Mouse (Mus musculus) heart, adult 2 months (tissue): ENCODE measurements around the gene 9330182L06Rik. TPM values are rescaled to one million over a fixed set of nuclear protein-coding genes. Genes with fewer than 3 reads are reported as not detected.

Experiments used
- DNase-seq, 2 experiments: peaks; one replicate each; pipeline ENCODE4 v3.0.0; 2021
- H3K27ac ChIP-seq: fragments of 200-600 bp; 2 replicates; pipeline ENCODE4 v1.8.1; 2022
- H3K27me3 ChIP-seq: fragments of 200-500 bp; 2 replicates; pipeline ENCODE4 v1.6.1; 2012; ENCODE audit warnings: mild to moderate bottlenecking, low read length, inconsistent platforms, mixed read lengths; ENCODE audit not compliant: control insufficient read depth, insufficient read depth
- H3K36me3 ChIP-seq: fragments of 200-500 bp; 2 replicates; pipeline ENCODE4 v1.6.1; 2012; ENCODE audit warnings: low read length, inconsistent platforms; ENCODE audit not compliant: control insufficient read depth, insufficient read depth
- H3K4me1 ChIP-seq: fragments of 200-500 bp; 2 replicates; pipeline ENCODE4 v1.6.1; 2011; ENCODE audit warnings: low read length; ENCODE audit not compliant: control insufficient read depth, insufficient read depth
- H3K4me3 ChIP-seq: fragments of 200-600 bp; 2 replicates; pipeline ENCODE4 v1.8.1; 2022
- H3K79me2 ChIP-seq: fragments of 200-500 bp; replicated peaks from 2 replicates; pipeline ENCODE4 v1.6.1; 2012; ENCODE audit warnings: mild to moderate bottlenecking, inconsistent platforms, low read length, moderate library complexity, mixed read lengths; ENCODE audit not compliant: control insufficient read depth, insufficient read depth
- H3K9ac ChIP-seq: fragments of 200-500 bp; 2 replicates; pipeline ENCODE4 v1.6.1; 2012; ENCODE audit warnings: low read depth, mild to moderate bottlenecking, control low read depth, inconsistent platforms, low read length, mixed read lengths
- CTCF ChIP-seq: fragments of 200-600 bp; IDR thresholded peaks from 2 replicates; pipeline ENCODE4 v1.8.1; 2022; ENCODE audit warnings: antibody characterized with exemption, mild to moderate bottlenecking, moderate library complexity
- EP300 ChIP-seq: fragments of 200-500 bp; IDR thresholded peaks from 2 replicates; pipeline ENCODE4 v1.6.1; 2011; ENCODE audit warnings: low read depth, low read length, control low read depth; ENCODE audit not compliant: insufficient read depth
- POLR2A ChIP-seq: fragments of 200-500 bp; IDR thresholded peaks from 2 replicates; pipeline ENCODE4 v1.6.1; 2011; ENCODE audit warnings: mild to moderate bottlenecking, low read depth, low read length, control low read depth; ENCODE audit not compliant: insufficient read depth
- WGBS: fragments of 180-500 bp; shearing (Covaris S2); methylation state at CpG from one replicate; pipeline ENCODE4 v1.1.7; 2018; 5-methylcytosine and 5-hydroxymethylcytosine counted together
- intact Hi-C: fragments of 180-260 bp; cut with DNase I; formaldehyde crosslinking; loops from one replicate; pipeline ENCODE4 v1.15.1; 2025
- long read RNA-seq: library from polyadenylated mRNA; stranded (forward); transcript quantifications from one replicate; pipeline ENCODE4 v2.0.0, GENCODE M21; 2021
- polyA plus RNA-seq: library from polyadenylated mRNA; depleted of rRNA; stranded (reverse); fragments of >200 nt; gene quantifications from 2 replicates; pipeline ENCODE4 v1.2.3, GENCODE M21; 2012; rRNA removed
- total RNA-seq, 2 experiments: library from RNA; stranded (reverse); gene quantifications; 2 replicates each; pipeline ENCODE4 v1.2.3; 2021

Gene 9330182L06Rik
- total RNA-seq (under 1 TPM; 0.10 to 0.23 TPM), polyA plus RNA-seq (0.04 and 0.32 TPM in 2 replicates)
- long read RNA-seq: 0 reads

DNA sequence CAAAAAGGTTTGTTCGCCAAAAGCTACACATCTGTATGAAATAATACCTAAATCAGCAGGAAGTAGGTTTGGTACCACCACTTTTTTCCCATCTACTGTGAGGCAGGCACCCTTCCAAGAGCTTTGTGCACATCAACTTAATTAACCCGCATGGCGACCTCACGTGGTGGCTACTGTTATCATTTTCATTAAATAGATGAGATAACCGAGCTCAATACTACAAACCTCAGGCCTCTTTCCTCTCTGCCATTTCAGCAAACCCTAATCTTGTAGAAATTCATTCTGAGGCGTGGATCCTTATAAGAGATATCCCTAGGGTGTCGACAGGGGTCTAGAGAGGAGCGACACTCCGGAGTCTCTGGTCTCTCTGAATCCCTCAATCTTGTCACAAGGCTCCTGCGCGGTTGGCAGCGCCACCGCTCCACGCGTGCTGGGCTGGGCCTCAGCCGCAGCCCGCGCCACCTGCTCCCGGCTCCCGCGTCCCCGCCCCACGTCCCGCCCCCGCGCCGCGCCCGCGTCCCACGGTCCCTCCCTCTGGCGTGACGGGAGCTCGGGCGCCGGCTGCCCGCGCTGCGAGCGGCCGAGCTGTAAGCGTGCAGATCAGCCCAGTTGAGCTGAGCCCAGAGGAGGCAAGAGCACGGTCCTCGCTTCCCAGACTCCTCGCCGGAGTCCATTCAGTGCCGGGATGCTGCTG, at the start of gene 9330182L06Rik:
Gene 9330182L06Rik (plus strand): TSS at position 533 of the 694 bp plus-strand sequence.
- Histone ChIP-seq H3K4me3 (peak within 1 kb of the TSS; percentile 55), H3K9ac (peak within 1 kb of the TSS; percentile 48), H3K27ac (no peak within 1 kb of the TSS), H3K79me2 (no peaks in the 10 kb centered on the region), H3K27me3 (peaks cover 6% of the 10 kb centered on the region; the same call in 1 of the 2 replicates), H3K4me1 (no peaks in the 10 kb centered on the region), H3K36me3 (no peaks in the 10 kb centered on the region)
- DNase-seq: peak; percentile 20 to 40
- TF ChIP-seq CTCF (0 out of 2 replicates have a peak, but pooled peaks have one; percentile 12), EP300 (no peak)
- WGBS: 1% methylated on average over 47 of the region's 47 CpGs
- intact Hi-C loops: no loop called here

DNA sequence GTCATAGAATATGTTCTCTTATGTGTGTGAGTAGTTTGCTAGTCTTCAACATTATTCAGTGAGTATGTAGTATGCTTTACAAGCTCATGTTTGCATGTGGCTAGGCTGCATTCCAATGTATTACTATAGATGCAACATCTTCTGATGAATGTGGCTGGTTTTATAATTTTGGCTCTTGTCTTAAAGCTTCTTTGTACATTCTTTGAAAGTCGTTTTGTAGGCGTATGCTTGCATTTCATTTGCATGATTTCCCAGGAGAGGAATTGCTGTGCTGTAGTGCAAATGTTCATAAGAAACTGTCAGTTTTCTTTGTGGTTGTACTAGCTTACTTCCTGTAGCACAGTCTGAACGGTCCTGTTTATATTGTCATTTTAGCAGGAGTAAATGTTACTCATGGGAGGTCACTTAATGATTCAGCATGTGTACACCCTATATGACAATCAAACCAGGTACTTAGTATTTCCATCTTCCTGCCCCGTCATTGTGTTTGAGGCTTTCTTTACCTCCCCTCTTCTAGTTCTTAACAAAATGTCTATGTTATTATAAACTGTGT, 38.4 kb upstream of the 9330182L06Rik start:
- H3K27ac ChIP-seq: no peak overlapping the region
- no peak overlapping the region for H3K4me3 ChIP-seq
- H3K27me3 ChIP-seq: no peaks in the 10 kb centered on the region
- no peak for DNase-seq
- intact Hi-C loops: no loop called here
- no peaks in the 10 kb centered on the region for H3K4me1 ChIP-seq
- 60% methylated on average over 4 of the region's 4 CpGs for WGBS
- TF ChIP-seq EP300 (no peak), CTCF (no peak), POLR2A (no peak)
- H3K9ac ChIP-seq: no peak overlapping the region
- H3K79me2 ChIP-seq: no peaks in the 10 kb centered on the region
- H3K36me3 ChIP-seq: no peaks in the 10 kb centered on the region

DNA sequence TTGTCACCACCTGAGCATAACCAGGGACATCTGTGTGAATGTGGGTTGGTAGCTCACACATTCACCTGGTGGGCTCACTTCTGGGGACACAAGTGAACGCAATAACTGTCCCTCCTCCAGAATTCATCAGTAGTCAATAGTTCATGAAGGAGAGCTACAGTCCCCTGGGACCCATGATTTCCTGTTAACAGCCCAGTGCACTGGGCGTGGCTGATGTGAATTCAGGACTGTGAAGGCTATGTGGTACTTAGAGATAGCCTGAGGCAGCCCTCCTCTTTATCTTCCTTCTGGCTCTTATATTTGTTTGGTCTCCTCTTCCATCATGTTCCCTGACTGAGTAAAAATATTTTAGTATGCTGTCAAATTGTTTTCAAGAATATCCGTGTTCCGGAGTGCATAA, 1.6 kb upstream of the 9330182L06Rik start:
- WGBS: 54% methylated on average over 4 of the region's 4 CpGs
- TF ChIP-seq POLR2A: no peak
- TF ChIP-seq EP300: no peak
- TF ChIP-seq CTCF: no peak
- H3K27ac ChIP-seq: no peak overlapping the region
- H3K9ac ChIP-seq: no peak overlapping the region
- H3K4me1 ChIP-seq: no peaks in the 10 kb centered on the region
- intact Hi-C loops: no loop called here
- no peak for DNase-seq
- H3K27me3 ChIP-seq: peaks cover 6% of the 10 kb centered on the region; the same call in 1 of the 2 replicates
- H3K4me3 ChIP-seq: no peak overlapping the region
- no peaks in the 10 kb centered on the region for H3K79me2 ChIP-seq
- no peaks in the 10 kb centered on the region for H3K36me3 ChIP-seq

DNA sequence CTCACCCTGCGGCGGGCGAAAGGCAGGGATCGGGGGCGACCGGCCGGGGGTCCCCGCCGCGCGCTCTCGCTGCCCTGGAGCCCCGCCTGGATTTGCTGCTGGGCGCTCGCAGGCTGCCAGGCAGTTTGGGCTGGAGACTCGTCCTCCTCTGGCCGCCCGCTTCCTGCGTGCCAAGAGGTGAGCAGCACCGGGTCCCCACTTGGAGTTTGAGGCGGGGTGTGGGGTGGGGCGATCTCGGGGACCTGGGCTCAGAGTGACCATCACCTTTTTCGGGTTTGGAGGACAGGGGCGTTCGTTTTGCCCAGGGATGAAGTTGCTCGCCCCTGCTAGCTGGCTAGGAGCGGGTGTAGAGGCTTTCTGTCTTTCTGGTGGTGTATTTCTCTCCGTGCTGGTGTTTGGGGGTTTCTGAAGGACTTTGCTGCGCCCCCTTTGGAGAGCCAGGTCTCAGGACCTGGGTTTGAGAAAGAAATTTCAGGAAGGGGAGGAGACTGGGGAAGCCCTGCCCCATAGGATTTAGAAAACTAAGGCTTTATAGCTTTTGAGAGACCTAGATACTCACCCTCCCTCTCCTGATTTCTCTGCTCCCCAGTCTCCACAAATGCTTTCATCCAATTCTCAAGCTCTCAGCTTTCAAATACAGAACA, 484 bp downstream of the 9330182L06Rik start:
- TF ChIP-seq POLR2A: no peak
- TF ChIP-seq CTCF: no peak
- TF ChIP-seq EP300: no peak
- Histone ChIP-seq H3K79me2 (no peaks in the 10 kb centered on the region), H3K9ac (peak overlapping the region; percentile 48), H3K27me3 (peaks cover 6% of the 10 kb centered on the region; the same call in 1 of the 2 replicates), H3K4me3 (peak overlapping the region; percentile 55), H3K4me1 (no peaks in the 10 kb centered on the region), H3K36me3 (no peaks in the 10 kb centered on the region), H3K27ac (no peak overlapping the region)
- peak in 1 of 2 experiments; percentile 4 for DNase-seq
- 1% methylated on average over 30 of the region's 30 CpGs for WGBS
- intact Hi-C loops: no loop called here

DNA sequence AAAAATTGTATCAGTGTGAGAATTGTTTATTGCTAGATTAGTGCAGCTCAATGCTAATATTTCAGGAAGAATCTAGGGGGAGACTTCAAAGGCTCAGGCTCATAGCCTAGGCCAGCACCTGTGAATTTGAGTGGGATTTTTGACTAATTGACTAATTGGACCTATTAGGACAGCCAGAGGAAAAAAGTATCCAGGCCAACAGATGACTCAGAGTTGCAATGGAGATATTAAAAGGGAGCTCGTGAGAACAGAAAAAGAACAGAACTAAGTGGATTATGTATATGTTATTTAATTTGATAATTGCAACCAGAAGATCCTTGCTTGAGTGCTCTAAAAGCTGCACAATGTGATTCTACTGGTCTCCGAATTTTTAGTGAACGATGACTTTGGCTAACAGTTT, 3.7 kb downstream of the 9330182L06Rik start:
- intact Hi-C loops: no loop called here
- Histone ChIP-seq H3K4me1 (no peaks in the 10 kb centered on the region), H3K27ac (no peak overlapping the region), H3K27me3 (peaks cover 5% of the 10 kb centered on the region; the same call in 1 of the 2 replicates), H3K36me3 (no peaks in the 10 kb centered on the region), H3K79me2 (no peaks in the 10 kb centered on the region), H3K9ac (no peak overlapping the region), H3K4me3 (no peak overlapping the region)
- TF ChIP-seq POLR2A: no peak
- TF ChIP-seq CTCF: no peak
- TF ChIP-seq EP300: no peak
- WGBS: 80% methylated on average over 3 of the region's 3 CpGs
- DNase-seq: no peak

DNA sequence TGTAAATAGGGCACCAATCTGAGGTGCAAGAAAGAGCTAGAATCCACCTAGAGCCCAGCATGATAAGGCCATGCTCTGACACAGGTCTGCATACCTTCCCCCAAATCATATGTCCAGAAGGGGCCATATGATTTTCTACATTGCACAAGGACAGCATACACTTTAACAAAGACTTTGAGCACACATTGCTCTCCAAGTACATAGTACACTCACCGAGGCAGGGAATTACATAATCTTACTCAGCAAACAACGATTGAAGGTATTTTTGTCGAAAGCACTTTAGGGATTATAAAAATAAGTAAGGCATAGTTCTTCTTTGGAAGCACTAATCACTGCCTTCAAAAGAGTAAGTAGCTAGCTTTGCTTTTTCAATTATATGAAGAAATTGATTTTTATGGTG, 7.1 kb downstream of the 9330182L06Rik start:
- Histone ChIP-seq H3K4me1 (no peaks in the 10 kb centered on the region), H3K9ac (no peak overlapping the region), H3K27me3 (no peaks in the 10 kb centered on the region), H3K27ac (no peak overlapping the region), H3K36me3 (no peaks in the 10 kb centered on the region), H3K4me3 (no peak overlapping the region), H3K79me2 (no peaks in the 10 kb centered on the region)
- 82% methylated on average over 3 of the region's 3 CpGs for whole genome bisulfite sequencing
- DNase-seq: no peak
- intact Hi-C loops: no loop called here
- TF ChIP-seq POLR2A (no peak), CTCF (no peak), EP300 (no peak)
